Mouse (Mus musculus) thymus, adult 2 months (tissue): ENCODE data around the gene Zfp503.

Experiments used
- CTCF ChIP-seq: fragments of 200-500 bp; IDR thresholded peaks from 2 replicates; pipeline ENCODE4 v1.5.1; 2012; ENCODE audit warnings: mild to moderate bottlenecking, control low read depth, low read length, moderate library complexity, borderline replicate concordance; ENCODE audit not compliant: control insufficient read depth, poor library complexity, insufficient read depth; ENCODE audit errors: extremely low read depth
- POLR2A ChIP-seq: fragments of 200-500 bp; IDR thresholded peaks from 2 replicates; pipeline ENCODE4 v1.6.1; 2012; ENCODE audit warnings: mild to moderate bottlenecking, low read length, control low read depth, moderate library complexity; ENCODE audit not compliant: control insufficient read depth, poor library complexity, insufficient read depth; ENCODE audit errors: extremely low read depth

- TF ChIP-seq CTCF (no peak), POLR2A (no peak)
Measured at GRCm38 (mm10) chr14:21962381-21963050, 26.9 kb downstream of the Zfp503 start.
